Mouse (Mus musculus) urinary bladder, postnatal 4 days (tissue): ENCODE measurements at regions not wholly inside any gene's neighbourhood (a gene's known extent, or its start where the extent isn't known, plus 50 kb on each side); places are given as distances from the start of the nearest gene placed in this dataset.
A peak's percentile ranks its signal among the peaks of the same experiment; 100 is the strongest.

Source experiments
- DNase-seq, 2 experiments: peaks; one replicate each; pipeline ENCODE4 v3.0.0; 2021 to 2022; ENCODE audit warnings: low spot score in 2 of 2

DNA sequence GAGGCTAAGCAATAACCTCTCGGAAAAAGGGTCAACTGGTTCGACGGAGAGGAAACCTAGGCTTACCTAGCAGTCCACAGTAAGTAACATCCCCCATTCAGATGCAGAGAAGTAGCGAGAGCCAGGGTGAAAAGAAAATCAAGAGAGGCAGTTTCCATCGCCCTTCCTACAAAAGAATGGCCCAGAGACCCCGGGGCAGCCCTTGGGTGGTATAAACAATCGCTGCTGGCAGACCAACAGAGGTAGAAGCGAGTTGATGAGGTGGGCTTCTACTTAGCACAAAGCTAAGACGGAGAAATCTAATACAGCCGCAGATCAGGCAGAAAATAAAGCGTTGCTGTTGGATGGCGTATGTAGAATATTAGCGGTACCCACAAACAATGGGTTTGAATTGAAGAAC is 57.8 kb upstream of the Arl15 start:
- DNase-seq = no peak

DNA sequence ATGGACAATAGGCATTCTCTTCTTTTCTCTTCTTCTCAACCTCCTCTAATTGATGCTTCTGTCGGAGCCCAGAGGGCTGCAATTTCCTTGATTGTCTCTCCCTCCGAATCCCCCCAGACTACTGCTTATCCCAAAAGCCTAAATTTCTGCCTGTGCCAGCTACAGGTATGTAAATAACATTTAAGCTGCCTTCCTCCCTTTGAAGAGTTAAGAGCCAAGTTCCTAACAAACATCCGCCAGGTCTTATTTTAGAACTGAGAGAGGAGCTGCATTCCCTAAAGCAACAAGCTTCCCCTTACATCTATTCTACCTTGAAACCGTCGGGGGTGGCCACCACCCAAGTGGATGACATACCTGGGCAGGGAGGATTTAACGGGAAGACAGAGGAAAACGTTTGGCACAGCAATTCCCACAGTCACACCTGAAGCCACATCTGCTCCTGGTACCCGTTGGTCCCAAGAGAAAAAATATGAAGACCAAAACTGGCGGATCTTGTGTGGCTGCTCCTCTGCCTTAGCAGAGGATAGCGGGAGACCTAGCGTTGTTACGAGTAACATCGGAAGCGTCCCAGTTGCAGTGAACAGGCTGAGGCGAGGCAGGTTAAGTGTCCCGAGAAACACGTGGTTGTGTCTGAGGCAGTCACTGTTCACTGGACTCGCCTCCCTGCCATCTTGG is 58.6 kb upstream of the Arl15 start:
- no peak for DNase-seq

DNA sequence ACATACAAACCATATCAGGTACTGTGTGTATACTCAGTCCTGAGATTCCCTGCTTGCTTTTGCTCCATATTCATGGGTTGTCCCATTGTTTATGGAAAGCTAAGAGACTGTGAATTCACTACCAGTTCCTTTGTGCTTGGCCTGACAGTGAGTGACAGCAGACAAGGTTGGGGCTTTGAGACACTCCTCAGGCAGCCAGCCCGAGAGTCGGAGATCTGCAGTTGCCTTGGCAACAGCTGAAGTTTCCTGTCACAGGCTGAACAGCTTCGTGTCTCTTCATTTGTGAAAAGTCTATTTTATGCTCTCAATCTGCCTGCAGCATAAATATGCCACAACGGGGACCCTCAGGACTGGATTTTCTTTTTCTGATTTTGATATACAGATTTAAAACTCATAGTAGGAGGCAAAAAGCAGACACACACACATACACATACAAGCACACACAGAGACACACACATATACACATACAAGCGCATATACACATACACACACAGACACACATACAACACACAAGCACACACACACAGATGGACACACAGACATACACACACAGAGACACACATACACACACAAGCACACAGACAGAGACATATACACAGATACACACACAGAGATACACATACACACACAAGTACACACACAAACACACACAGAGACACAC is 60.0 kb upstream of the Arl15 start:
- DNase-seq = no peak

DNA sequence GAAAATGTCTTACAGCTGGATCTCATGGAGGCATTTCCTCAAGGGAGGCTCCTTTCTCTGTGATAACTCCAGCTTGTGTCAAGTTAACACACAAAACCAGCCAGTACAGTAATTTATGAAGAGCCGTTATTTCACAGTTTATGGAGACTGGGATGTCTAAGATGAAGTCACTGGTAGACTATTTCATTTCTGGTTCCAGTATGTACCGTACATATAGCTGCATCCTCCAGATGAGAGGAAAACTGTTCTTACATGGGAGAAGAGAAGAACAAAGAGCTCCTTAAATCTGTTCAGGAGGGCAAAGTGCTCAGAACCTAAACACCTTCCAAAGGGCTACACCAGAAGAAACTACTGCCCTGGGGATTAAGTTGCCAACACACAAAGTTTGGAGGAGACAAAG is 60.6 kb upstream of the Arl15 start:
- DNase-seq = no peak

DNA sequence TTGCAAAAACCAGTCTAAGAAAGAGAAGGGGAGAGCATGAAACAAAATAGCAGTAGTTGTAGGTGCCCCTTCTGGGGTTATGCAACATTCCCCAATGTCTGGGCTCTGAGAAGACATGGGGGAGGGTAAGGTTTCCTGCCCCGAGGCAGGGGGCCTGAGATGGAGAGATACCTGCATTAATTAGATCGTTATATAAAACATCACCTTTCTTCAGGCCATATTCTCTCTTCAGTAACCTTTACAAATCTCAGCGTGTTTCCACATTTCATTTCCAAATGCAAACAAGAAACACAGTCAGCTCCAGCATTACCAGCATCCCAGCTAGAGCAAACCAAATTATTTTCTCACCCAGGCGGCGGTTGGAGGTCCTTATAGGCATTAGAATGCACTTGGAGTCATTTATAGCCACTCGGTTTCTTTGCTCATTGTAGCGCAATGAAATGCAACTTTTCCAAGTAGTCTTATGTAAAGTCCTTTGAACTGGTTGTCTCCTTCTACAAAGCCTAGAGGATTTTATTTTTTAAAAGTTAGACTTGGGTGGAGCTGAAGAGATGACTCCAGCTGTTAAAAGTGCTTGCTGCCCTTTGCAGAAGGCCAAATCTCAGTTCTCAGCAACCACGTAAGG is 63.4 kb upstream of the Arl15 start:
- no peak for DNase-seq

DNA sequence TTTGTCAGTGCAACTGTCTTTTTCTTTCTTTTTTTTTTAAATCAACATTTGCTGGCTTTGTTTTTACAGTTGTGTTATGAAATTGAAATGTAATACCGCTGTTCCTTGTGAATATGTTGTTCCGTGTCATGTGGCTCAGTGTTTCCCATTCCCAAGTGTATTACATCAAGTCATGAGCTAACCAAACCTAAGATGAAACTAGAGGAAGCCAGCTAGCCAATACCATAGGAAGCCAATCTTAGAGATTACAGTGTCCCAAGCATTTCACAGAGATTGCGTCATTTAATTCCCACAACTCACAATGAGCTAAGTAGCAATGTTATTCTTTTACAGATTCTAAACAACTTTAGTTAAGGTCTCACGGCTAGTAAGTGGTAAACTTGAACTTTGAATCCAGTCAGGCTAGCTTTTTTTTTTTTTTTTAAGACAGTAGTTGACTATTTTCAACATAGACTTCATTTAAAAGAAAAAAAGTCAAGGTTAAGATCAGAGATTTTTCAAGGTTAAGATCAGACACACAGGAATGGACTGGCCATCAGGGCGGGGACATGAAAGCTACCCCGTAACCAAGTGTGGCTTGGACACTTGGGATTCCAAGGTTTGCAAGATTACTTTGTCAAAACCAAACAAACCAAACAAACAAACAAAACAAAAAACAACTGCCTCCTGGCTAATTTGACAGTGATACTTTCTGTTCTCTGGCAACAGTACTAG is 64.1 kb upstream of the Arl15 start:
- no peak for DNase-seq

DNA sequence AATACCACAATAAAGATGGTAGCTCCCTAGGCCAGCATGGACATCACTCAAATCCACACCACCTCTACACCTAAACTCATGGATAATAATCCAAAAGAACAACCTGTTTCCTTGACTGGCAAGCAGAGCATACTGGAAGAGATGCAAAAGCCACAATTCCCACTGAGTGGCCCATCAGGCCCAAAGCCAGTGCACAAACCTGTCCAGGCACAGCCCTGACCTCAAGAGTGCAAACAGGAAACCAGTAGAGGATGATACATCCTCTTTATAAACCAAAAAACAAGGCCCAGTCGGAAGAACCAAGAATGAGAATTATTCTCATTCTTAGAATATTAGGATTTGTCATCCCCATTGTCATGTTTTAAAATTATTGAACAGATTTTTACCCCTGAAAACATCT is 64.7 kb upstream of the Arl15 start:
- DNase-seq = no peak

DNA sequence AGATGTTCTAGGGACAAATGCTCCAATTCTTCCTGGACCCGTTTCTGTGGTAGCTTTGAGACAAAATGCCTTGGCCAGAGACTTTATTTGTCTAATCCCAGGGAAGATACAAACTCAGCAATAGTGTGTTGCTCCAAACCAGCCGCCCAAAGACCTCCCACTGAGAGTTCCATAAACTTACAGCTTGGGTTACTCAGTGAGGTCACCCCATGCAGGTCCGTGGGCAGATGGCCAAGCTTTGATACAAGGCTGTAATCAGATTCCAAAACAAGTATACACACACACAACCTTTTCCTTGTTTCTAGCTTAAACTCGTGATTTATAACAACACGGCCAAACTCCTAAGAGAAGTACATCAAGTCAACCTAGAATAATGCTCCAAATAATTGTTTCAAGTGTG is 64.6 kb upstream of the Hspb3 start:
- peak; percentile 27 to 73 for DNase-seq

DNA sequence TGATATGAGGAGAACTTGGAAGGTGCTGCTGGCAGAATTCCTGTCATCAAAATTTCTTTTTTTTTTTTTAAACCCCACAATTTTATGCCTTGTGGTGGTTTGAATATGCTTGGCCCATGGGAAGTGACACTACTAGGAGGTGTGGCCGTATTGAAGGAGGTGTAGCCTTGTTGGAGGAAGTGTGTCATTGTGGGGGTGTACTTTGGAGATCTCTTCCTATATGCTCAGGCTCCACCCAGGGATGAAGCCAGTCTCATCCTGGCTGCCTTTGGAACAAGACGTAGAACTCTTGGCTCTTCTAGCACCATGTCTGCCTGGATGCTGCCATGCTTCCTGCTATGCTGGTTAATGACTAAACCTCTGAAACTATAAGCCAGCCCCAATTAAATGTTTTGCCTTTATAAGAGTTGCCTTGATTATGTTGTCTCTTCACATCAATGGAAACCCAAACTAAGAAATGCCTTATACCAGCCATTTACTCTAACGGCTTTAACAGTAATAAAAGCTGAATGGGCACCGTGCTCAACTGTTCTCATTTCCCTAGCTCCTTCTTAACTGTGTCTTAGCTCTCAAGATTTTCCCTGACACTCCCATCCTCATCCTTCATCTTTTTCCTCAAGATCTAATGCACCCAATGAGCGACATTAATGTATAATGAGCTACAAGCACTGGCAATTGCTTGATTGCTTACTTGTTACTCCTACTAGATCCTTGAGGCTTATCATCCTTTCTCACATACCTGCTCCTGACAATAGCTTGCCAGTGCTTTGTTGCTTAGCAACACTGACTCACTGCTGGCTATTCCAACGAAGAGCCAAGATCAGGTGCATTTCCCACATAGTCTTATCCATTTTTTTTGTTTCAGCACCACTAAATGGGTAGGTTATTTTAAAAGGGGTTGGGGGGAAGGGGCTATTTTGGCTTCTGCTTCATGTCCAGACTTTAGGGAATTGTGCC is 61.7 kb upstream of the Hspb3 start:
- no peak for DNase-seq

DNA sequence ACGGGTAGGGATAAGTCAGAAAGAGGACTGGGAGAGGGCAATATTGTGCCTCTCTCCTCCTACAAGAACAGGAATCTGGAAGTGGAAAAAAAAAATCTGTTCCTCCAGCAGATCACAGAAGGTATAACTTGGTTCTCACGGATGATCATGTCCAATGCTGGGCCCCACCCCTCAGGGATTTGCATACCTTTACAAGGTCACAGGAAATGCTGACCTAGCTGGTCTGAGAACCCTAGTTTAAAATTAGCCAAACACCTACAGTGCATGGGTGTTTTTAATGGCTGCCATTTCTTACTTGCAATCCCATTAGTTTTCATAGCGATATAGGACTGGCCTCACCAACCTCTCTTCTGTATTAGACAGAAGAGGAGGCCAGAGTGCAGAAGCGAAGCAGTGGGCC is 51.8 kb upstream of the Hspb3 start:
- no peak for DNase-seq

DNA sequence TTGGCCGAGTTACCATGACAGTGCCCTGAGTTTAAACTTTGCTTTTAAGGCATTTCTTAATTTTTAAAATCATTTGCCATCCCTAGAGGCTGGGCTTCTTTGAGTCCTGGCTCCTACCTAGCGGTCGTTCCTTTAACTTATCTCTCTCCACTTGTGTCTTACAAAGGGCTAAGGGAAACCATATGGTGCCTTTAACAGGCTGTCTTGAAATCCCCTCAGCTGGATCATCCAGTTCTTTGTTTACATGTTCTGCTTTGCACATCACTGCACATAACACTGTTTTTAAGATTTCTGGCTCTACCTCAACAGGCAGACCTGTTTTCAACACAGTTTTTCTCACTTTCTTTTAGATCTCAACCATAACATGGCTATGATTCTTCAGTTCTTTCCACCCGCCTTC is 50.4 kb upstream of the Hspb3 start:
- no peak for DNase-seq
